Mouse (Mus musculus) hindbrain, postnatal 0 days (tissue): Measurements from ENCODE around the gene Trim26. TPM values are rescaled to one million over a fixed set of nuclear protein-coding genes. Genes with fewer than 3 reads are reported as not detected.

Source experiments
- ATAC-seq: fragments of 200-750 bp; cut with Nextera tagmentation; 2 replicates; pipeline ENCODE4 v1.8.0; 2017; ENCODE audit warnings: mild to moderate bottlenecking, moderate TSS enrichment, moderate library complexity
- DNase-seq: peaks from one replicate; pipeline ENCODE4 v3.0.0-alpha.2; 2015; ENCODE audit warnings: low spot score
- H3K27ac ChIP-seq: fragments of 300-500 bp; sonication (generic); 2 replicates; pipeline ENCODE4 v1.5.1; 2014; ENCODE audit warnings: mild to moderate bottlenecking
- H3K27me3 ChIP-seq: fragments of 300-500 bp; sonication (generic); 2 replicates; pipeline ENCODE4 v1.6.1; 2014; ENCODE audit warnings: low read length, mixed read lengths; ENCODE audit not compliant: insufficient read depth
- H3K36me3 ChIP-seq: fragments of 300-500 bp; sonication (generic); 2 replicates; pipeline ENCODE4 v1.6.1; 2014; ENCODE audit warnings: low read length, mixed read lengths; ENCODE audit not compliant: insufficient read depth
- H3K4me1 ChIP-seq: fragments of 300-500 bp; sonication (generic); 2 replicates; pipeline ENCODE4 v1.6.1; 2014; ENCODE audit warnings: antibody characterized with exemption, low read length, mixed read lengths; ENCODE audit not compliant: insufficient read depth
- H3K4me2 ChIP-seq: fragments of 300-500 bp; sonication (generic); 2 replicates; pipeline ENCODE4 v1.6.1; 2014; ENCODE audit warnings: low read depth, mild to moderate bottlenecking, low read length, moderate library complexity, mixed read lengths
- H3K4me3 ChIP-seq: fragments of 300-500 bp; sonication (generic); 2 replicates; pipeline ENCODE4 v1.5.1; 2014; ENCODE audit warnings: low read length
- H3K9ac ChIP-seq: fragments of 300-500 bp; sonication (generic); replicated peaks from 2 replicates; pipeline ENCODE4 v1.6.1; 2014; ENCODE audit warnings: mild to moderate bottlenecking, low read length, moderate library complexity, mixed read lengths
- H3K9me3 ChIP-seq: fragments of 300-500 bp; sonication (generic); 2 replicates; pipeline ENCODE4 v1.6.1; 2016; ENCODE audit warnings: low read length, mixed read lengths
- CTCF ChIP-seq: IDR thresholded peaks from 2 replicates; pipeline ENCODE4 v1.5.1; 2016; ENCODE audit warnings: antibody characterized with exemption, control low read depth, low read depth
- WGBS: fragments of 180-500 bp; shearing (Covaris S2); extraction: QIAGEN DNeasy Blood & Tissue Kit; methylation state at CpG from one replicate; pipeline ENCODE4 v1.1.7; 2014; 5-methylcytosine and 5-hydroxymethylcytosine counted together
- polyA plus RNA-seq: library from polyadenylated mRNA; unstranded; fragments of >200 nt; fragmentation: Nextera tagmentation; extraction: Ambion mirVana; gene quantifications from 2 replicates; pipeline ENCODE4 v1.2.1, GENCODE M21; 2015
- total RNA-seq: library from RNA; depleted of rRNA; stranded (reverse); fragments of >200 nt; gene quantifications from 2 replicates; pipeline ENCODE4 v1.2.3, GENCODE M21; 2014

The Trim26 gene
- total and polyA plus RNA-seq, 2 experiments from 2014 or later: 27.9 to 50.6 TPM

GRCm38 (mm10) chr17:36866719-36867527 lies 30.0 kb downstream of the Trim26 start, which contains the start of gene Trim15:
TSS of gene Trim15 (minus strand) at chr17:36867210.
- H3K36me3 ChIP-seq: no peaks in the 10 kb centered on the region
- H3K4me1 ChIP-seq: peaks cover 7% of the 10 kb centered on the region
- WGBS: 13% methylated on average over 29 of the region's 29 CpGs
- no peaks in the 10 kb centered on the region for H3K9me3 ChIP-seq
- H3K4me3 ChIP-seq: peak within 1 kb of the TSS; percentile 25
- TF ChIP-seq CTCF: no peak
- peak within 1 kb of the TSS; percentile 54 for H3K4me2 ChIP-seq
- peak; percentile 39; the same call in 1 of the 2 replicates for ATAC-seq
- peak within 1 kb of the TSS; percentile 35; the same call in 1 of the 2 replicates for H3K9ac ChIP-seq
- H3K27ac ChIP-seq: no peak within 1 kb of the TSS
- H3K27me3 ChIP-seq: no peaks in the 10 kb centered on the region
- no peak for DNase-seq

GRCm38 (mm10) chr17:36868836-36869235 lies 31.9 kb downstream of the Trim26 start:
- no peak for ATAC-seq
- WGBS: 85% methylated on average over 2 of the region's 2 CpGs
- Histone ChIP-seq H3K9me3 (no peaks in the 10 kb centered on the region), H3K4me3 (no peak overlapping the region), H3K4me1 (peaks cover 7% of the 10 kb centered on the region), H3K27ac (no peak overlapping the region), H3K9ac (no peak overlapping the region), H3K4me2 (no peak overlapping the region), H3K36me3 (no peaks in the 10 kb centered on the region), H3K27me3 (no peaks in the 10 kb centered on the region)
- TF ChIP-seq CTCF: no peak
- DNase-seq: no peak

GRCm38 (mm10) chr17:36869284-36869954 lies 32.5 kb downstream of the Trim26 start, which contains the start of gene Trim10:
TSS of gene Trim10 (plus strand) at chr17:36869574.
- TF ChIP-seq CTCF: no peak
- no peaks in the 10 kb centered on the region for H3K36me3 ChIP-seq
- H3K9ac ChIP-seq: no peak within 1 kb of the TSS
- H3K4me1 ChIP-seq: peaks cover 7% of the 10 kb centered on the region
- 75% methylated on average over 4 of the region's 4 CpGs for WGBS
- no peak within 1 kb of the TSS for H3K4me3 ChIP-seq
- H3K9me3 ChIP-seq: no peaks in the 10 kb centered on the region
- no peaks in the 10 kb centered on the region for H3K27me3 ChIP-seq
- H3K27ac ChIP-seq: no peak within 1 kb of the TSS
- DNase-seq (no peak), ATAC-seq (no peak)
- H3K4me2 ChIP-seq: no peak within 1 kb of the TSS

- Histone ChIP-seq H3K36me3 (no peaks in the 10 kb centered on the region), H3K4me3 (no peak overlapping the region), H3K27me3 (no peaks in the 10 kb centered on the region), H3K4me1 (peaks cover 7% of the 10 kb centered on the region), H3K27ac (no peak overlapping the region), H3K4me2 (no peak overlapping the region), H3K9ac (no peak overlapping the region), H3K9me3 (no peaks in the 10 kb centered on the region)
- ATAC-seq (no peak), DNase-seq (no peak)
- 73% methylated on average over 25 of the region's 25 CpGs for WGBS
- no peak for TF ChIP-seq CTCF
Observed at GRCm38 (mm10) chr17:36869955-36870810, 33.2 kb downstream of the Trim26 start.

- TF ChIP-seq CTCF: no peak
- H3K4me1 ChIP-seq: no peaks in the 10 kb centered on the region
- no peak overlapping the region for H3K27ac ChIP-seq
- DNase-seq: no peak
- ATAC-seq: no peak
- no peak overlapping the region for H3K9ac ChIP-seq
- H3K36me3 ChIP-seq: no peaks in the 10 kb centered on the region
- no peaks in the 10 kb centered on the region for H3K27me3 ChIP-seq
- H3K4me3 ChIP-seq: no peak overlapping the region
- no peaks in the 10 kb centered on the region for H3K9me3 ChIP-seq
- 65% methylated on average over 4 of the region's 4 CpGs for WGBS
- no peak overlapping the region for H3K4me2 ChIP-seq
Observed at GRCm38 (mm10) chr17:36874636-36875035, 37.7 kb downstream of the Trim26 start.

- Histone ChIP-seq H3K9me3 (no peaks in the 10 kb centered on the region), H3K36me3 (no peaks in the 10 kb centered on the region), H3K27me3 (no peaks in the 10 kb centered on the region), H3K9ac (no peak overlapping the region), H3K4me1 (no peaks in the 10 kb centered on the region), H3K27ac (no peak overlapping the region), H3K4me2 (no peak overlapping the region), H3K4me3 (no peak overlapping the region)
- 72% methylated on average over 2 of the region's 2 CpGs for WGBS
- DNase-seq: no peak
- ATAC-seq: no peak
- TF ChIP-seq CTCF: no peak
Observed at GRCm38 (mm10) chr17:36883350-36883749, 46.4 kb downstream of the Trim26 start.
